Mouse (Mus musculus): ENCODE results near the gene Slc7a6.
"Not testable (repeated sequence)": the region's sequence is repeated elsewhere in the genome, so short reads cannot be mapped to it uniquely, and the experiment has no call there.

Gene Slc7a6

DNA sequence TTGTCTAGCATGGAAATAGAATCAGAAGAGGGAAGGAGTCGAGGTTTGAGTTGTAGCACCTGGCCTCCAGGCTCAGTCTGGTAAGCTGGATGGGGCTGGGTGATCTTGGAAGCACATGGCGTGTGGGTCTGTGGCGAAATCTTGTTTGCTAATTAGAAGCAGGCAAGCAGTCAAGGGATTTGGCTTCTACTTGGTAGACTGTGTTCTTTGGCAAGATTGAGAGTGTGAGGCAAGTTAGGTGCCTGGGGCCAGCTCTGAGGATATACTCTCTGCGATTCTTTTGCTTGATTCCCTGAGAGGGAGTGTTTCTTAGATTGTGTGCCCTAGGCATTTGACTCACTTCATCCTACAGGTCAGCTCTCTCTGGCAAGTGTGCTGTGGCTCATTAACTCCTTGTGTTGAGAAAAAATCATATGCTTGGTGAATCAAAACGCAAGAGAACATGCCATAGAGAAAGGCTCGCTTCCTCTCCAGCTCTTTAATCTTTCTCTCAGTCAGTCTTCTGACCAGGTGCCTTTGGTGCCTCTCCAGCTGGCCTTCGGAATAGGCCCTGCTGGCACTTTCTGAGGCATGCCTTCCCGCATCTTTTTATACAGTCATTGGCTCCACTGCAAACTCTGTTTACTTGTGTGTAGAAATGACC, 17.1 kb downstream of the Slc7a6 start:
- DNase-seq (ENCODE audit: inconsistent age in 2 of 2, low spot score in 1 of 2), result peak in 1 of 2 experiments; percentile 63

- DNase-seq (ENCODE audit: inconsistent age in 2 of 2, low spot score in 1 of 2), result no peak
Observed at GRCm38 (mm10) chr8:106186394-106186793, 17.7 kb downstream of the Slc7a6 start.

DNA sequence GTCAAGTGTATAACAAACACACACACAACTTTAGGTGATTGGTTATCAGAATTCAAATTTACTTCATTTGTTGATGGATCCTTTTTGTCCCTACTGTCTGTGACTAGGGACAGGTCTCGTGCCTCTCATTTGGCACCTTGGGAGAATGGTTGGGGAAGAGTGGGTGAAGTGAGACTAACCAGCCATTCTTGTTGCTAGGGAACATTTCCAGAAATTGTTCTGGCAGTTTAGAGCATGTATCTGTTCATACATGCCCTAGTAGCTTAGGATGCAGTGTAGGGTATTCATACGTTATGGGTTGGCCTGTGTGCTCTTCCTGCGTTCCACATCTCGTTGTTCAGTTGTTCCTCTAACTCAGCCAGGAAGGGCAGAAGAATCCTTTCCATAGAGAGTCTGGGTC, 20.5 kb downstream of the Slc7a6 start:
- DNase-seq (ENCODE audit: inconsistent age in 2 of 2, low spot score in 1 of 2), result no peak

DNA sequence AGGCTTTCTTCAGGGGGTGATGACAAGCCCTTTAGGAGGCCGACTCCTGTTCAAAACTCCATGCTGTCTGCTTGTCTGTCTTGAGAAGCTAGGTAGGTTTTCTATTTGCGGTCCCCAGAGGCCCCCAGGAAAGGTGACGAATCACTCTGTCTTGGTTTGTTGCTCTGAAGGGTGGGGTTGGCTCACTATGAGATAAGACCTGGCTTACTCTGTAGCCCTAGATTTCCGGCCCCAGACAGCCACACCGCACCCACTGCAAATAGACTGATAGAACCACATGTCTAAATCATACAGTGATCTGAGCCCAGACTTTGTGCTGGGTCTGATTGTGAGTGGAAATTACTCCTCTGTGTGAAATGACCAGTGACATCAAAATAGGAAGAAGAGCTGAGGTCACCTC, 23.0 kb downstream of the Slc7a6 start:
- DNase-seq (ENCODE audit: inconsistent age in 2 of 2, low spot score in 1 of 2), result no peak

DNA sequence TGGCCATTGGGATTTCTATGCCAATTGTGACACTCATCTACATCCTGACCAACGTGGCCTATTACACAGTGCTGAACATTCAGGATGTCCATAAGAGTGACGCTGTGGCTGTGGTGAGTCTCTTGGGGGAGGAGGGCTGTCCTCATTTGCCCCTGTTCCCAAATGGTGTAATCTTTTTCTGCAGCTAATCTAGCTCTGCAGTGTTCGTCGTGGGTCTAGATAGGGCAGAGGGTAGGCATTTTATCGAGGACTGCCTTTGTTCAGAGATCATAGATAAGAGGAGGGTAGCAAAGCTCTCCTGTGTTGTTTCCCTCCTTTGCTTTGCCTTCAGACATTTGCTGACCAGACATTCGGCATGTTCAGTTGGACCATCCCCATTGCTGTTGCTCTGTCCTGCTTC, 24.5 kb downstream of the Slc7a6 start:
- no peak for DNase-seq (ENCODE audit: inconsistent age in 2 of 2, low spot score in 1 of 2)

- DNase-seq (ENCODE audit: inconsistent age in 2 of 2, low spot score in 1 of 2), result no peak
Observed at GRCm38 (mm10) chr8:106194062-106194461, 25.4 kb downstream of the Slc7a6 start.

GRCm38 (mm10) chr8:106198741-106199140, 30.1 kb downstream of the Slc7a6 start:
- DNase-seq (ENCODE audit: inconsistent age in 2 of 2, low spot score in 1 of 2), result peak; percentile 62 to 86

- DNase-seq (ENCODE audit: inconsistent age in 2 of 2, low spot score in 1 of 2), result not testable (repeated sequence)
Observed at GRCm38 (mm10) chr8:106199596-106199995, 30.9 kb downstream of the Slc7a6 start.

DNA sequence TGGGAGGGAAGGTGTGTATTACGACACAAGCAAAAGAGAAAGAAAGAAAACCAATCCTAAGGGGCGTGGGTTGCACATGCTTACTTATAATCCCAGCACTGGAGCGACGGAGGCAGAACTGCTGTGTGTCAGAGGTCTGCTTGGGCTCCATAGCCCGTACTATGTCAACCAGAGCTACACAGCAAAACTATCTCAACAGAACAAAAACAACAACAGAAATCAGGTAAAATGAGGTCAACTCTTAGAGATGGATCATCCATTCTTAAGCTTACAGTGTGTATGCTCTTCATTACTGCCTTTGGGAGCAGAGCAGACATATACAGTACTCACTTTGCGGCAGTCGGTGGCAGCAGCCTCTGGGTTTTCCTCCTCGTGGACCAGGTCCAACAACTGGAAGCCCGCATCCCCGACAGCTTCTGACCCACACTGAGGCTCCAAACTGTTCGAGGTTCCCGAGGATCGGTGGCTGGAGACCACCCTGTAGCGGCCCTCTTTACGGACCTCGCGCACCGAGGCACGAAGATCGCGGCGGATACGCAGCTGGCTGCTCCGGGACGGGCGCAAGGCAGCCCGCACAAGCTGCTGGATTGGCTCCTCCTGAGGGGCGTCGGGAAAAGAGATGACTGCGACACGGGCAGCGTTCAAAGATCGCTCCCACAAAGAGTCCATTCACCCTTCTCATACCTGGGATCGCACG, 41.5 kb downstream of the Slc7a6 start:
- no peak for DNase-seq (ENCODE audit: inconsistent age in 2 of 2, low spot score in 1 of 2)

- peak; percentile 96 to 99 for DNase-seq (ENCODE audit: inconsistent age in 2 of 2, low spot score in 1 of 2)
Observed at GRCm38 (mm10) chr8:106210821-106211345, 42.2 kb downstream of the Slc7a6 start, which contains the start of the genes Slc7a6os and Prmt7. TSS of gene Slc7a6os (minus strand) at chr8:106210935. TSS of gene Prmt7 (plus strand) at chr8:106210936.

DNA sequence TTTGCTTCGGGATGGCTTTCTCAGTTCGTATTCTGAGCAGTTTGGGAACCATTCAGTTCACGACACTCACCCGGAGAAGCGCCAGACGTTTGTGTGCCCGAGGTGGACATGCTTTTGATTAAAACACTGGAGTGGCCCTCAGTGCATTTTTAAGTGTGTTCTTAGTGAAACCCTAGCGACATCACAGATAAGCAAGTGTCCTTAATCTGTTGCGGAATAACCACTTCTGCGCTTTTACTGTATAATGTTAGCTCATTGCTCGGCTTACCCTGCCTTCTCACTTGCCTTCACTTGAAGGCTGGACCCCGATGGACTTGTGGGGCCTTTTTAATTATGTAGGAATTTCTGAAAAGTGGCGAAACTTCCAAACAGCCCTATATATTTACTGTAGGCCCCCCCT, 42.8 kb downstream of the Slc7a6 start:
- DNase-seq (ENCODE audit: inconsistent age in 2 of 2, low spot score in 1 of 2), result no peak

DNA sequence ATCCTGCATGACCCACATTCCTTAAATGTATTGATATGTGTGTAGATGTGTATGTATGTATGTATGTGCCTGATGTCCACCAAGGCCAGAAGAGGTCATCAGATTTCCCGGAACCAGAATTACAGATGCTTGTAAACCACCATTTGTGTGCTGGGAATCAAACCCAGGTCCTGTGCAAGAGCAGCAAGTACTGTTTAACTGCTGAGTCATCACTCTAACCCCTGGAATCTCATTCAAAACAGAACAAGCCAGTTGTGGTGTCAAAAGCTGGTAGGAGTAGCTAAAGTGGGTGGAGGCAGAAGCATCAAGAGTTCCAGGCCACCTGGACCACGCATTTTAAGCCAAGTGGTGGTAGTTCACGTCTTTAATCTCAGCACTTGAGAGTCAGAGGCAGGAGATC, 45.3 kb downstream of the Slc7a6 start:
- DNase-seq (ENCODE audit: inconsistent age in 2 of 2, low spot score in 1 of 2), result no peak

- peak in 1 of 2 experiments; percentile 26 for DNase-seq (ENCODE audit: inconsistent age in 2 of 2, low spot score in 1 of 2)
Observed at GRCm38 (mm10) chr8:106219620-106220019, 51.0 kb downstream of the Slc7a6 start.

DNA sequence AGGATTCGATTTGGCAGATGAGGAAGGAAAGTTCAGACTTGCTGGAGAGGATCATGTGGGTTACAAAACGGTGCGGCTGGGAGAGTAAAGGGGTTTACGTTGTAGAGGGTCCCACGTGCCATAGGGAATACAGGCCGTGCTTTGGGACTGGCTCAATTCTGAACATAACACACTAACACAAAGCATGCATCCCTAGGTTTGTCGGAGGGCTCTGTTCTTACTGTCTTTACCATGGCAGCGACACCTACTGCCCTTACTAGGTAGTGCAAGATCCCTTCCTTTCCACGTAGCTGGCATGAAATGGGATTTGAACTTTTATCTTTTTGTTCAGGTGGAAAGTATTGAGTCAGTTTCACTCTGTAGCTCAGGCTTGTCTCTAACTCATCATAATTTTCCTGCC, 57.9 kb downstream of the Slc7a6 start:
- peak; percentile 35 to 82 for DNase-seq (ENCODE audit: inconsistent age in 2 of 2, low spot score in 1 of 2)

DNA sequence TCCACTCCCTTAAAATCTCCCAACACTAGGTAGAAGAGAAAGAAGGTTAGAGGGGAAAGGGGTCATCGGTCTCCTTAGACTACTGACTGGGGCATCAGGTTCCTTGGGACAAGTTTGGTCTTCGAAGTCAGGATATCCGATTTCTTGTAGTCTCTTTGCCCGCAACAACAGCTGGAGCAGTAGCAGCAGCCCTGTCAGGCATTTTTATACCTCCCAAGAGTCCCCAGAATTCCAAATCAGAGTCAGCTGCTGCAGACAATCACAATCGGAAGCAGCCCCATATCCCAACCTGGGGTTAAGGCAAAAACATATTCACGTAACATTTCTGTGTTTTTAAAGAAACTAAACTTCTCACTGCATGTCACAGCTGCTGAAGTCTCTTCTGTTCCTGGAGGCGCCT, 62.9 kb downstream of the Slc7a6 start:
- DNase-seq (ENCODE audit: inconsistent age in 2 of 2, low spot score in 1 of 2), result peak in 1 of 2 experiments; percentile 14

- DNase-seq (ENCODE audit: inconsistent age in 2 of 2, low spot score in 1 of 2), result peak in 1 of 2 experiments; percentile 61
Observed at GRCm38 (mm10) chr8:106232751-106233150, 64.1 kb downstream of the Slc7a6 start.

- peak in 1 of 2 experiments; percentile 16 for DNase-seq (ENCODE audit: inconsistent age in 2 of 2, low spot score in 1 of 2)
Observed at GRCm38 (mm10) chr8:106234567-106235261, 66.1 kb downstream of the Slc7a6 start.

DNA sequence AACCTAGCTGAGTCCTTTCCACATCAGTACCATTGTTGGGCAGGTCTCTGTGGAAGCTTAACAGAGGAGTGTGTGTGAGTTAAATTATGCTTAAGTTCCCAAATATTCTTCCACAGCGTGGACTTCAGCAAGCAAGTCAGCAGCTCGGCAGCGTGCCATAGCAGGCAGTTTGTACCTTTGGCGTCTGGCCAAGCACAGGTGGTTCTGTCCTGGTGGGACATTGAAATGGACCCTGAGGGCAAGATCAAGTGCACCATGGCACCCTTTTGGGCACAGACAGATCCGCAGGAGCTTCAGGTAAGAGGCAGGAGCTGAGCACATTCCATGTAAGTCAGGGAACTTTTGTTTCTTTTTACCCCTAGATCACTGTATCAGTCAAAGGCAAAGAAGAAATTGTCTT, 68.4 kb downstream of the Slc7a6 start:
- DNase-seq (ENCODE audit: inconsistent age in 2 of 2, low spot score in 1 of 2), result no peak
